Mouse (Mus musculus): Measurements from ENCODE around the gene Calm2. TPM values are rescaled to one million over a fixed set of nuclear protein-coding genes. Genes with fewer than 3 reads are reported as not detected.
A peak's percentile ranks its signal among the peaks of the same experiment; 100 is the strongest.

Gene Calm2
- 2,836 and 2,917 TPM in 2 replicates for polyA plus RNA-seq (2012; rRNA removed)

- peak; percentile 95 to 99 for DNase-seq (ENCODE audit: extremely low spot score in 1 of 2, low spot score in 1 of 2)
These were observed at the start of gene Calm2 for GRCm38 (mm10) chr17:87446767-87447611. Gene Calm2, minus strand, starts transcription at chr17:87446935.

DNA sequence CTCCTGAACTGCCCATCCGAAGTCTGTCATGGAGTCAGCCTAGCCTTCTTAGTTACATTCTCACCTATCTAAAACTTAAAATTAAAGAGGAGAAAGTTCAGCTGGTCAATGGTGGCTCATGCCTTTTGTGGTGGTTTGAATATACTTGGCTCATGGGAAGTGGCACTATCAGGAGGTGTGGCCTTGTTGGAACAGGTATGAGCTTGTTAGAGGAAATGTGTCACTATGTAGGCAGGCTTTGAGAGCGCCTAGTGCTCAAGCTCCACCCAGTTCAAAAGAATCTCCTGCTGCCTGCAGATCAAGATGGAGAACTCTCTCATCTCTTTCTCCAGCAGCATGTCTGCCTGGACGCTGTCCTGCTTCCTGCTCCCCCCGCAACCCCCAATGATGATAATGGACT is 48.8 kb upstream of the Calm2 start:
- DNase-seq (ENCODE audit: extremely low spot score in 1 of 2, low spot score in 1 of 2) = no peak

DNA sequence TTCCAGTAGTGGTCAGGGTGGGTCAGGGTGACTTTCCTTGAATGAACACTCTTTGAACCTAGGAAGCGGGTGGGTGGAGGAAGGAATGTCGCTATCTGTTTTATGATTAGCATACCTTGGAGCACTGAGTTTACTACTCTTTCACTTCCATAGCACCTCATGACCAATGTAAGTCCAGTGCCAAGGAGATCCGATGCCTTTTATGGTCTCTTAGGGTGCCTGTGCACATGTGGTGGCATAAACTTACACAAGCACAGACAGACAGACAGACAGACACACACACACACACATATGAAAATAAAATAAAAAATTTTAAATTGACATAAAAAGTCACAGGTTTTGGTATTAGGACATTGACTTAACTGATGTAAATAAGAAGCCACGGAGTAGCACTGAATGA is 47.6 kb upstream of the Calm2 start:
- DNase-seq (ENCODE audit: extremely low spot score in 1 of 2, low spot score in 1 of 2) = no peak

DNA sequence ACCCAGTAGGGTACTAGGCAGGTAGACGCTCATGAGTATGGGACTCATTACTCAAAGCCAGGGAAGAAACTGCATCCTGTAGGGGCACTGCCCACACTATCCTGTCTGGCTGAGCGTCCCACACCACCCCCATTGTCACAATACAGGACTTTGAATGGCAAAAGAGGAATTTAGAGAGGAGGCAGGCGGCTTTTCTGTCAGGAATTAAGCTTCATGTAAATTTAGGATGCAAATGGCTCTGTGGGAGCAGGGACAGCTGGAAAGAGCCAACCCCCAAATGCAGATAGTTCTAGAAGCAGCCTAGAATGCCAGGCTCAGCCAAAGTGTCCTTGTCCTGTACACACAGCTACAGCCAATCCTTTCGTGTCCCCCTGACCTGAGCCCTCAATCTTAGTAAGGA is 45.6 kb upstream of the Calm2 start:
- peak in 1 of 2 experiments; percentile 69 for DNase-seq (ENCODE audit: extremely low spot score in 1 of 2, low spot score in 1 of 2)

- no peak for DNase-seq (ENCODE audit: extremely low spot score in 1 of 2, low spot score in 1 of 2)
These were observed 43.6 kb upstream of the Calm2 start for GRCm38 (mm10) chr17:87490295-87490694.

DNA sequence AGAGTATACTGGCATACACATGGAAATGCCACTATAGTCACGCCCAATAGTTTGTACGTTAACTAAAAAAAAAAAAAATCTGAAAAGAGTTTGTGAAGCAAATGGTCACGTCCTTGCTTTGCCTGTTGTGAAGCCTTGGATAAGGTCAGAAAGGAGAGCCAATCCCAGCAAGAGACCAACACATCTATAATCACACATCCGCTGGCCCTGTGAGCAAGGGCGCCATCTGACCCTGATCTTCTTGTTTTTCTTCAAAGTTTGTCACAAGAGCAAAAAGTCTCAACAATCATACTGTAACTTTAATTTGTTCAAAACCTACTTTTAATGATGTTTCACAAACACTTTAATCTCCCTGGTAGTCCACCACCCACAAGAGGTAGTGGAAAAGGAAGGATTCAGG is 39.0 kb upstream of the Calm2 start:
- no peak for DNase-seq (ENCODE audit: extremely low spot score in 1 of 2, low spot score in 1 of 2)

DNA sequence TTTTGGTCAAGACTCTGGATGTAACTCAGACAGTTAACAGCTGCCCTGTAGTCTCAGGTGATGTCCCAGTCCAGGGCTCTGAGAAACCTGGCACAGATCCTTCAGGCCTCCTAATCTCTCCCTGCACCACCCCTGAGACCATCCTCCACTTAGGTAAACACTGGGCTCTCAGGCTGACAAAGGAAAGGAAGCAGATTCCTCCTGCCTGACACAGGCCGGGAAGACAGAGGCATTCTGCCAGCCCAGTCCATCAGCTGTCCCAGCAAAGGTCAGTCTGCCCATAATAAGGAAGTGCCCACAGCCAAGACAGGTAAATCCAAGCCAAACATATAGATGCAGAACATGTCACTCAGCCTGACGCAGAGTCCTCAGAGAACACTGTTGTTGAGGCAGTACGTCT is 36.1 kb upstream of the Calm2 start:
- DNase-seq (ENCODE audit: extremely low spot score in 1 of 2, low spot score in 1 of 2) = no peak

DNA sequence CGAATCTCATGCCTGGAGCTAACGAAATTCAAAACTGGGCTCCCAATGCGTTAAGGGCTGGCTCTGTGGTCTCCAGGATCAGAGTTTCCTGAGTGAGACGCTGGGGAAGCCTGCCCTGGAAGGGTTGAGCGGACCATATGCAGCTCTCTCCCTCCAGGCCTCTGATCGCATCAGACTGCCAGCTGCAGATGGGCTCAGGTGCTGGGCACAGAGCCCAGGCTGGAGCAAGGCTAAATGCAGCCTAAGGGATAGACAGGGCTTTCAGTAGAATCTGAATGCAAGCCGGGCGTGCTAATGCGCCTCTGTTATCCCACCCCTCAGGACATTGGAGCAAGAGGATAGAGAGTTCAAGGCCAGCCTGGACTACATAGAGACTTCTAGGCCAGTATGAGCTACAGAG is 31.8 kb upstream of the Calm2 start:
- DNase-seq (ENCODE audit: extremely low spot score in 1 of 2, low spot score in 1 of 2) = no peak

DNA sequence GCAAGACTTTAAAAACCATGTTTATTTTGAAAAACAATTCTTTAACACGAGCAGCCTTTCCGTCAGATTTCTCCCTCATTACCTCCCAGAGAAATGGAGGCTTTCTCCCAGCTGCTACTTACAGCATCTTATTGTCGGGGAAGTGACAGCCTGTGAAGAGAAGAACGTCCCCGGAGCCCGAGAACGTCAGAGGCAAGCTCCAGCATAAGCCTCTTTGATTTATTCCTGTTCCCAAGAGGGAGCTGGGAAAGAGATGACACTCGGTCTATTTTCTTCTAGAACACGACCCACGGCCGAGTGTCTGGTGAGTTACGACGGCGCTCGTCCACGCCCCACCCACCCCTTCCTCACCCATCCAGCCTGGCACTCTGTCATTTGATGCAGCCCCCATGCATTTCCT is 30.9 kb upstream of the Calm2 start:
- DNase-seq (ENCODE audit: extremely low spot score in 1 of 2, low spot score in 1 of 2) = no peak

- DNase-seq (ENCODE audit: extremely low spot score in 1 of 2, low spot score in 1 of 2) = no peak
These were observed 28.6 kb upstream of the Calm2 start for GRCm38 (mm10) chr17:87475356-87475755.

- no peak for DNase-seq (ENCODE audit: extremely low spot score in 1 of 2, low spot score in 1 of 2)
These were observed 27.7 kb upstream of the Calm2 start for GRCm38 (mm10) chr17:87474501-87474795.

DNA sequence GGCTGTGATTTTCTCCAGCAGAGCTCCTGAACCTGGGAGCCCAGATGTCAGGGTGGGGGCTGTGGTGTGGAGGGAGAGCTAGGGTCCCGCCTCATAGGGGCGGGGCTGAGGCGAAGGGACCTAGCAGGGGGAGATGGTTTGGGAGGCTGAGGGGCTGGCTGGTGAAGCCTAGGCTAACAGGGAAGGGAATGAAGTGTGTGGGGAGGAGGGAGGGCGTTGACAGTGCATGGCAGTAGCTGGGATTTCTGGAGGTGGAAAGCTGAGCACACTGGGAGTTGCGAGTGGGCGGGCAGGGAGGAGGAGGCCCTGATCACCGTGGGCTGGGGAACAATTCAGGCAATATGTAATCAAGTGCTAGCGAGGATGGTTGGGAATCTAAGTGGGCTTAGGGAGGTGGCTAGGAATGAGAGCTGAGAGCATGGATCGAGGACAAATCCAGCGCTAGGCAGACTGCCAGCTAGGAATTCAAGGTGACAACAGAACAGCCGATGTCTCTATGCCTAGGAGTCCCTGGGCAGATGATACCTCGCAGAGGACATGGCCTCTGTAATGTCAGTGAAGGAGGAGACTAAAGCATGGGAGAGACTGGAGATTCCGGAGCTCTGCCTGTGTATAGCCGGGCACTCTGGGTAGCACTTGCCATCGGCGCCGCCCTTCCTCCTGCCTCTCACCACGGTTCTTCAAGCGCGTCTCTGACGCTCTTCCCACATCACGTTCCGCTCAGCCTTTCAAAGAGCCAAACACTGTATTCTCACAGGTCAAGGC is 27.2 kb upstream of the Calm2 start:
- peak; percentile 49 to 72 for DNase-seq (ENCODE audit: extremely low spot score in 1 of 2, low spot score in 1 of 2)

GRCm38 (mm10) chr17:87473441-87473735 is 26.7 kb upstream of the Calm2 start:
- DNase-seq (ENCODE audit: extremely low spot score in 1 of 2, low spot score in 1 of 2) = no peak

DNA sequence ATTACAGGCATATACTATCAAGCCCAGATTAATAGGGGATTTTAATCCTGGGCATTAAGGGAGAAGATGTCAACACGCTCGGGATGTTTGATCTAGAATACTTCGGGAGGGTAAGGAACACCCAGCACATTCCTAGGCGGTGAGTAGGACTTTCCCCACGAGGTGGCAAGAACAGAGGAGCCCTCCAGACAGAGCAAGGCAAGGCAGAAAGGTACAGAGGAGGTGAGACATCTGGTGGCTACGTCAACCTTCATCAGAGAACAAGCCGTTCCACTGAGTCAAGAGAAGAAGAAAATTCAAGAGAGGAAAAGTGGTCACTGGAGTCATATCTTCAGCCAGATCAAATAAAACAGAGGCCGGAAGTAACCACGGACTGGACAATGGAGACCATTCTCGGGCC is 26.1 kb upstream of the Calm2 start:
- no peak for DNase-seq (ENCODE audit: extremely low spot score in 1 of 2, low spot score in 1 of 2)

- no peak for DNase-seq (ENCODE audit: extremely low spot score in 1 of 2, low spot score in 1 of 2)
These were observed 24.9 kb upstream of the Calm2 start for GRCm38 (mm10) chr17:87471661-87472060.

- no peak for DNase-seq (ENCODE audit: extremely low spot score in 1 of 2, low spot score in 1 of 2)
These were observed 24.1 kb upstream of the Calm2 start for GRCm38 (mm10) chr17:87470797-87471196.

DNA sequence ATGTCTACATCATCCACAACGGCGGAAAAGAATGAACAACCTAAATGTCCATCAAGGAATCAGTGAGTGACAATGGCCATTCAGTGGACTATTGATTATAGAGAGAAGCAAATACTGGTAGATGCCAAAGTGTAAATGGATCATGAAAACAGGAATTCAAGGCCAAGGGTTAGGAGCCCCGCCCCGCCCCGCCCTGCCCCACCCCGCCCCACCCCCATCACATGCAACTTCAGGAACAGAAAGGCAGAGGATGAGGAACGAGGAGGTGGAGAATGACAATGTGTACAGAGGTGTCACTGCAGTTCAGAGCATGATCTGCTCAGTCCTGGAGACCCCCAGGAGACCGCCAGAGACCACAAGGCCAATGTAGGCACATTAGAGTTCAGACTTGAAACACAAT is 23.5 kb upstream of the Calm2 start:
- DNase-seq (ENCODE audit: extremely low spot score in 1 of 2, low spot score in 1 of 2) = no peak

GRCm38 (mm10) chr17:87469428-87469827 is 22.7 kb upstream of the Calm2 start:
- DNase-seq (ENCODE audit: extremely low spot score in 1 of 2, low spot score in 1 of 2) = no peak

- DNase-seq (ENCODE audit: extremely low spot score in 1 of 2, low spot score in 1 of 2) = no peak
These were observed 21.9 kb upstream of the Calm2 start for GRCm38 (mm10) chr17:87468616-87469015.

DNA sequence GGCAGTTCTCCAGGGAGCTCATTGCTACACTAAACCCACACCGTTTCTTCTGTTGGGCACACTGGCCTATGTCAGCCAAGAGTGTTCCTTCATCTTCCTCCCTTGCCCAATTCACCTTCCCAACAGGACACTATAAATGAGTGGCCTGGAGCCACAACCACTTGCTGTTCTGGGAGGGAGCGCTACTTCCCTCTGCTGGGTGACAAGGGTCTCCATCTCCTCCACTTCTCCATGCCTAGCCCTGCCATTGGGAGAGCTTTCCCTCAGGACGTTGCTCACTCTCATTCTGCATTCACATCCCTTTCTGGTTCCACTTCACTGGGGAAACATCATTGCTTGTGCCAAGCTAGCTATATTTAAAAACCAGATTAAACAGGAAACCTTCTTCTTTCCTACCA is 14.8 kb upstream of the Calm2 start:
- DNase-seq (ENCODE audit: extremely low spot score in 1 of 2, low spot score in 1 of 2) = no peak

DNA sequence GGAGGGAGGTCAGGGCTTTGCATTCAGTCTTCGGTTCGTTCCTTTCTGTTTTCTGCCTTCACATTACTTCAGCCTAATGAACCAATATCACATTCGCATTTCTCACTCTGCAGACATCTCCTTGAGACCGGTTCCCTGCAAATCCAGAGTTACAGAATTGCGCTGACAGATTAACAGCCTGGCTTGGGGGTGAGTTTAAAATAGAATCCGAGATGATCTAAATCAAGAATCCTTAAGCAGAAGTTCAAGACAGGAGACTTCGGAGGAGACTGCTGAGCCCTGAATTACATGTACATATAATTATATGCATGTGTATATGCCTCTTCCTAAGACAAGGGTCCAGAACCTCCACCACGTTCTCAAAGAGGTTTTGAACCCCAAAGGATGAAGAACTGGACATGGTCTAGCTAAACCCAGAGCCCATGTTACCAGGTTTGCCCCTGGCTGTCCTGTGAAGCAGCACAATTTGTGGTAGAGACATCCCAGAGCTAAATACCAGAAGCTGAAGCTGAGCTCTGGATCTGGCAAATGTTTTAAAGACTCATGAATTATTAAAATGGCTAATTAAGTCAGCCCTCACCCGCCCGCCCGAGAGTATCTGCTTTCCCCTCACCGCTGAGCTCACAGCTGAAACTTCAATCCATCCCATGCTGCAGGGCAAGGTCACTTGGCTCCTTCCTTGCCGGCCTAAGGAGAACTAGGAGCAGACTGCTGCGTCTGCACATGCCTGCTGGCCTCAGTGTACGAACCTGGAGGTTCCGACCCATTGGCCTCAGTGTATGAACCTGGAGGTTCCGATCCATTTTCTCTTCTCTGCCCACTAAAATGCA is 14.1 kb upstream of the Calm2 start:
- no peak for DNase-seq (ENCODE audit: extremely low spot score in 1 of 2, low spot score in 1 of 2)

Data from frontal cortex, adult 2 months (tissue).